Mouse (Mus musculus) midbrain, embryonic 12.5 days (tissue): ENCODE results near the gene Nrg3. TPM values are rescaled to one million over a fixed set of nuclear protein-coding genes. Genes with fewer than 3 reads are reported as not detected.

Experiments
- ATAC-seq: fragments of 200-750 bp; cut with Nextera tagmentation; 2 replicates; pipeline ENCODE4 v1.8.0; 2017; ENCODE audit warnings: low read depth, moderate TSS enrichment, moderate library complexity; ENCODE audit not compliant: low FRiP score
- H3K27ac ChIP-seq: fragments of 300-500 bp; sonication (generic); replicated peaks from 2 replicates; pipeline ENCODE4 v1.5.1; 2016; ENCODE audit warnings: mild to moderate bottlenecking
- H3K27me3 ChIP-seq: fragments of 300-500 bp; sonication (generic); 2 replicates; pipeline ENCODE4 v1.6.1; 2016; ENCODE audit warnings: mild to moderate bottlenecking
- H3K36me3 ChIP-seq: fragments of 300-500 bp; sonication (generic); 2 replicates; pipeline ENCODE4 v1.6.1; 2016
- H3K4me1 ChIP-seq: fragments of 300-500 bp; sonication (generic); 2 replicates; pipeline ENCODE4 v1.6.1; 2016
- H3K4me2 ChIP-seq: fragments of 300-500 bp; sonication (generic); replicated peaks from 2 replicates; pipeline ENCODE4 v1.6.1; 2016; ENCODE audit warnings: mild to moderate bottlenecking, moderate library complexity
- H3K4me3 ChIP-seq: fragments of 300-500 bp; sonication (generic); 2 replicates; pipeline ENCODE4 v1.5.1; 2016; ENCODE audit warnings: mild to moderate bottlenecking
- H3K9ac ChIP-seq: fragments of 300-500 bp; sonication (generic); replicated peaks from 2 replicates; pipeline ENCODE4 v1.6.1; 2016; ENCODE audit warnings: mild to moderate bottlenecking, moderate library complexity
- H3K9me3 ChIP-seq: fragments of 300-500 bp; sonication (generic); 2 replicates; pipeline ENCODE4 v1.6.1; 2016; ENCODE audit warnings: mild to moderate bottlenecking
- WGBS: fragments of 180-500 bp; shearing (Covaris S2); methylation state at CpG from one replicate; pipeline ENCODE4 v1.1.7; 2016; 5-methylcytosine and 5-hydroxymethylcytosine counted together
- polyA plus RNA-seq: library from polyadenylated mRNA; unstranded; fragments of >200 nt; fragmentation: Nextera tagmentation; extraction: Ambion mirVana; gene quantifications from 2 replicates; pipeline ENCODE4 v1.2.1, GENCODE M21; 2016

Nrg3 gene
- polyA plus RNA-seq, 1 experiment from 2014 or later, result 4.2 TPM

GRCm38 (mm10) chr14:39043793-39044192 lies 429.1 kb downstream of the Nrg3 start:
- Histone ChIP-seq H3K27ac (no peak overlapping the region), H3K4me3 (no peak overlapping the region), H3K36me3 (no peaks in the 10 kb centered on the region), H3K4me1 (no peaks in the 10 kb centered on the region), H3K27me3 (no peaks in the 10 kb centered on the region), H3K4me2 (no peak overlapping the region), H3K9ac (no peak overlapping the region), H3K9me3 (no peaks in the 10 kb centered on the region)
- no peak; the same call in 1 of the 2 replicates for ATAC-seq
- WGBS, result 74% methylated on average over 3 of the region's 3 CpGs

GRCm38 (mm10) chr14:39043384-39043783 lies 429.5 kb downstream of the Nrg3 start:
- H3K9ac ChIP-seq, result no peak overlapping the region
- H3K36me3 ChIP-seq, result no peaks in the 10 kb centered on the region
- no peaks in the 10 kb centered on the region for H3K27me3 ChIP-seq
- H3K4me1 ChIP-seq, result no peaks in the 10 kb centered on the region
- H3K9me3 ChIP-seq, result no peaks in the 10 kb centered on the region
- no peak overlapping the region for H3K27ac ChIP-seq
- H3K4me2 ChIP-seq, result no peak overlapping the region
- H3K4me3 ChIP-seq, result no peak overlapping the region
- ATAC-seq, result no peak
- WGBS, result 68% methylated on average over 5 of the region's 5 CpGs

- ATAC-seq, result no peak
- Histone ChIP-seq H3K4me3 (no peak overlapping the region), H3K27ac (no peak overlapping the region), H3K9ac (no peak overlapping the region), H3K9me3 (no peaks in the 10 kb centered on the region), H3K4me1 (no peaks in the 10 kb centered on the region), H3K36me3 (no peaks in the 10 kb centered on the region), H3K27me3 (no peaks in the 10 kb centered on the region), H3K4me2 (no peak overlapping the region)
- WGBS, result 88% methylated on average over 1 of the region's 1 CpGs
These were observed 433.8 kb downstream of the Nrg3 start for GRCm38 (mm10) chr14:39039046-39039445.

- no peak overlapping the region for H3K27ac ChIP-seq
- no peak overlapping the region for H3K4me2 ChIP-seq
- no peak overlapping the region for H3K9ac ChIP-seq
- no peak for ATAC-seq
- H3K36me3 ChIP-seq, result no peaks in the 10 kb centered on the region
- no peaks in the 10 kb centered on the region for H3K9me3 ChIP-seq
- H3K4me3 ChIP-seq, result no peak overlapping the region
- no peaks in the 10 kb centered on the region for H3K27me3 ChIP-seq
- WGBS, result 91% methylated on average over 3 of the region's 3 CpGs
- H3K4me1 ChIP-seq, result no peaks in the 10 kb centered on the region
These were observed 438.4 kb downstream of the Nrg3 start for GRCm38 (mm10) chr14:39034482-39034881.

GRCm38 (mm10) chr14:39023065-39023464 lies 449.8 kb downstream of the Nrg3 start:
- H3K4me3 ChIP-seq, result no peak overlapping the region
- no peaks in the 10 kb centered on the region for H3K36me3 ChIP-seq
- H3K4me1 ChIP-seq, result no peaks in the 10 kb centered on the region
- no peaks in the 10 kb centered on the region for H3K9me3 ChIP-seq
- 79% methylated on average over 2 of the region's 2 CpGs for WGBS
- H3K27me3 ChIP-seq, result no peaks in the 10 kb centered on the region
- H3K4me2 ChIP-seq, result no peak overlapping the region
- H3K27ac ChIP-seq, result no peak overlapping the region
- ATAC-seq, result no peak
- no peak overlapping the region for H3K9ac ChIP-seq

GRCm38 (mm10) chr14:39014126-39014525 lies 458.8 kb downstream of the Nrg3 start:
- Histone ChIP-seq H3K9ac (no peak overlapping the region), H3K4me3 (no peak overlapping the region), H3K9me3 (no peaks in the 10 kb centered on the region), H3K27me3 (no peaks in the 10 kb centered on the region), H3K4me2 (no peak overlapping the region), H3K4me1 (no peaks in the 10 kb centered on the region), H3K36me3 (no peaks in the 10 kb centered on the region), H3K27ac (no peak overlapping the region)
- ATAC-seq, result no peak

- H3K4me2 ChIP-seq, result no peak overlapping the region
These were observed 475.0 kb downstream of the Nrg3 start for GRCm38 (mm10) chr14:38997843-38998242.

GRCm38 (mm10) chr14:38992574-38992866 lies 480.4 kb downstream of the Nrg3 start:
- Histone ChIP-seq H3K4me3 (no peak overlapping the region), H3K4me2 (no peak overlapping the region), H3K27ac (no peak overlapping the region), H3K36me3 (no peaks in the 10 kb centered on the region), H3K9ac (no peak overlapping the region), H3K9me3 (no peaks in the 10 kb centered on the region), H3K4me1 (no peaks in the 10 kb centered on the region), H3K27me3 (no peaks in the 10 kb centered on the region)
- 88% methylated on average over 1 of the region's 1 CpGs for WGBS
- no peak for ATAC-seq

More at GRCm38 (mm10) chr14:38997843-38998242, 475.0 kb downstream of the Nrg3 start:
- Histone ChIP-seq H3K4me1 (no peaks in the 10 kb centered on the region), H3K27ac (no peak overlapping the region), H3K27me3 (no peaks in the 10 kb centered on the region), H3K36me3 (no peaks in the 10 kb centered on the region), H3K4me3 (no peak overlapping the region), H3K9ac (no peak overlapping the region), H3K9me3 (no peaks in the 10 kb centered on the region)
- 70% methylated on average over 3 of the region's 3 CpGs for WGBS
- no peak for ATAC-seq

- WGBS, result 72% methylated on average over 7 of the region's 7 CpGs
- H3K4me2 ChIP-seq, result no peak overlapping the region
- no peaks in the 10 kb centered on the region for H3K36me3 ChIP-seq
- H3K4me1 ChIP-seq, result no peaks in the 10 kb centered on the region
- no peaks in the 10 kb centered on the region for H3K27me3 ChIP-seq
- H3K27ac ChIP-seq, result no peak overlapping the region
- no peak overlapping the region for H3K9ac ChIP-seq
- H3K4me3 ChIP-seq, result no peak overlapping the region
- no peak for ATAC-seq
- no peaks in the 10 kb centered on the region for H3K9me3 ChIP-seq
These were observed 480.9 kb downstream of the Nrg3 start for GRCm38 (mm10) chr14:38991847-38992573.

GRCm38 (mm10) chr14:38959367-38959766 lies 513.5 kb downstream of the Nrg3 start:
- Histone ChIP-seq H3K4me1 (no peaks in the 10 kb centered on the region), H3K36me3 (no peaks in the 10 kb centered on the region), H3K27me3 (no peaks in the 10 kb centered on the region), H3K9ac (no peak overlapping the region), H3K4me3 (no peak overlapping the region), H3K9me3 (no peaks in the 10 kb centered on the region), H3K4me2 (no peak overlapping the region), H3K27ac (no peak overlapping the region)
- ATAC-seq, result no peak
- WGBS, result 76% methylated on average over 7 of the region's 7 CpGs

- ATAC-seq, result no peak
These were observed 535.4 kb downstream of the Nrg3 start for GRCm38 (mm10) chr14:38937481-38937880.

GRCm38 (mm10) chr14:38936483-38937054 lies 536.3 kb downstream of the Nrg3 start:
- Histone ChIP-seq H3K27ac (no peak overlapping the region), H3K4me1 (no peaks in the 10 kb centered on the region), H3K9ac (no peak overlapping the region), H3K27me3 (no peaks in the 10 kb centered on the region), H3K36me3 (no peaks in the 10 kb centered on the region), H3K4me3 (no peak overlapping the region), H3K4me2 (no peak overlapping the region), H3K9me3 (no peaks in the 10 kb centered on the region)
- WGBS, result 50% methylated on average over 2 of the region's 2 CpGs
- no peak for ATAC-seq

More at GRCm38 (mm10) chr14:38937481-38937880, 535.4 kb downstream of the Nrg3 start:
- no peaks in the 10 kb centered on the region for H3K9me3 ChIP-seq
- H3K36me3 ChIP-seq, result no peaks in the 10 kb centered on the region
- no peaks in the 10 kb centered on the region for H3K27me3 ChIP-seq
- H3K4me3 ChIP-seq, result no peak overlapping the region
- 61% methylated on average over 1 of the region's 1 CpGs for WGBS
- no peaks in the 10 kb centered on the region for H3K4me1 ChIP-seq
- H3K4me2 ChIP-seq, result no peak overlapping the region
- no peak overlapping the region for H3K27ac ChIP-seq
- no peak overlapping the region for H3K9ac ChIP-seq

- no peak overlapping the region for H3K9ac ChIP-seq
- no peak overlapping the region for H3K4me3 ChIP-seq
- H3K4me1 ChIP-seq, result no peaks in the 10 kb centered on the region
- no peaks in the 10 kb centered on the region for H3K36me3 ChIP-seq
- 67% methylated on average over 1 of the region's 1 CpGs for WGBS
- H3K27me3 ChIP-seq, result no peaks in the 10 kb centered on the region
- no peak for ATAC-seq
- no peak overlapping the region for H3K4me2 ChIP-seq
- no peak overlapping the region for H3K27ac ChIP-seq
- H3K9me3 ChIP-seq, result no peaks in the 10 kb centered on the region
These were observed 549.2 kb downstream of the Nrg3 start for GRCm38 (mm10) chr14:38923652-38924051.
